ENCODE assay signal across 8 mouse cellular contexts in the genomic region with DNA sequence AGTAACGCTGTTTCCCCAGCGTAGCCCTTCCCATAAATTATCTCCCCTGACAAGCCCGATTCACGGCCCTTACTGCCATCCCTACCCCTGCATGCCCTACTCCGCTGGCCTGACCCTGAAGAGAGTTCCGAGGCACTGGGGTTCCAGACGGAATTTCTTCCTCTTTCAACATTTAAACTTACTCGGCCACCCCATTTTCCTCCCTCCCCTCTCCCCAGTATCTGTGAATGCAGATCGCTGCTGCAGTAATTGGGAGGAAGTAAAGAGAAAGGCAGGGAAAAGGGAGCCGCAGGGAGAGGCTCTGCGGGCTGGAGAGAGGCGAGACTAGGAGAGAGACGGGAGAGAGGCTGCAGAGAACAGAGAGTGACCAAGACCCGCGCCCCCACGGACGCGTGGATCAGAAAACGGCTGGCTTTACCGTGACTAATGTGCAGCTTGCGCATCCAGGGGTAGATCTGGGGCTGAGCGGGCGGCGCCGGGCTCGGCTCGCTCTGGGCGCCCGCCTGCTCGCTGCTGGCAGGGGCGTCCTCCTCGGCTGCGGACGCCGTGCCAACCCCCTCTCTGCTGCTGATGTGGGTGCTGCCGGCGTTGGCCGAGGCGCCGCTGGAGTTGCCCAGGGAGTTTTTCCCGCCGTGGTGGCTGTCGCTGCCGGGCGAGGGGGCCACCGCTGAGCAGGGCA. TPM values are rescaled to one million over a fixed set of nuclear protein-coding genes. Genes with fewer than 3 reads are reported as not detected.
A peak's percentile ranks its signal among the peaks of the same experiment; 100 is the strongest.
DNase-seq lines count a peak whose midpoint lies in the region; ATAC-seq and TF ChIP-seq lines count a peak whose summit lies in the region.

No protein-coding gene starts in this region.

- no peak for TF ChIP-seq CTCF in layer of hippocampus, adult 2 months (conservative IDR thresholded peaks at IDR 0.05)

- H3K4me1 ChIP-seq in embryonic facial prominence, embryonic 12.5 days: 0 out of 2 replicates have a peak, but pooled peaks cover 9% of the 10 kb centered on the region
- H3K4me1 ChIP-seq in midbrain, embryonic 11.5 days (ENCODE audit: control insufficient read depth, insufficient read depth, low read length): peaks cover 7% of the 10 kb centered on the region

- under 1% methylated on average over 42 of the region's 46 CpGs for WGBS in embryonic facial prominence, embryonic 12.5 days
- under 1% methylated on average over 46 of the region's 46 CpGs for WGBS in midbrain, embryonic 11.5 days

- DNase-seq in gastrocnemius, postnatal 10 days: peak; percentile 52
- no peak for DNase-seq in gastrocnemius, adult 18-20 months (ENCODE audit: low spot score)
- DNase-seq in kidney, adult 11 months: peak; percentile 35
- peak; percentile 96 for DNase-seq in midbrain, embryonic 11.5 days (ENCODE audit: low spot score, missing footprints)
- DNase-seq in layer of hippocampus, adult 2 months (ENCODE audit: low spot score in 2 of 2): no peak
- DNase-seq in frontal cortex, postnatal 14 days (ENCODE audit: low spot score in 2 of 2): no peak
- no peak for DNase-seq in Muller cell, postnatal 12 days (ENCODE audit: inconsistent ontology term)

- ATAC-seq in embryonic facial prominence, embryonic 12.5 days (ENCODE audit: insufficient number of reproducible peaks, insufficient read depth, low FRiP score, low TSS enrichment): no peak
- ATAC-seq in midbrain, embryonic 11.5 days (ENCODE audit: low FRiP score): no peak

- H3K4me2 ChIP-seq in embryonic facial prominence, embryonic 12.5 days (replicated peaks): peak overlapping the region; percentile 41
- H3K4me2 ChIP-seq in midbrain, embryonic 11.5 days: peak overlapping the region; percentile 22

- H3K27ac ChIP-seq in embryonic facial prominence, embryonic 12.5 days: no peak overlapping the region
- no peak overlapping the region for H3K27ac ChIP-seq in midbrain, embryonic 11.5 days (ENCODE audit: low read depth, low read length)
- H3K27ac ChIP-seq in layer of hippocampus, adult 2 months: no peak overlapping the region

- H3K27me3 ChIP-seq in embryonic facial prominence, embryonic 12.5 days: peaks cover 92% of the 10 kb centered on the region
- H3K27me3 ChIP-seq in midbrain, embryonic 11.5 days (ENCODE audit: control insufficient read depth, insufficient read depth, low read length): peaks cover 98% of the 10 kb centered on the region

- H3K36me3 ChIP-seq in embryonic facial prominence, embryonic 12.5 days: no peaks in the 10 kb centered on the region
- H3K36me3 ChIP-seq in midbrain, embryonic 11.5 days (ENCODE audit: control insufficient read depth, insufficient read depth, low read length): no peaks in the 10 kb centered on the region

- H3K9me3 ChIP-seq in embryonic facial prominence, embryonic 12.5 days: no peaks in the 10 kb centered on the region
- H3K9me3 ChIP-seq in midbrain, embryonic 11.5 days (ENCODE audit: control insufficient read depth, low read length): no peaks in the 10 kb centered on the region

- no peak overlapping the region for H3K9ac ChIP-seq in embryonic facial prominence, embryonic 12.5 days
- H3K9ac ChIP-seq in midbrain, embryonic 11.5 days (ENCODE audit: low read length): no peak overlapping the region

- peak overlapping the region; percentile 17 for H3K4me3 ChIP-seq in embryonic facial prominence, embryonic 12.5 days
- H3K4me3 ChIP-seq in midbrain, embryonic 11.5 days (ENCODE audit: low read depth, low read length): peak overlapping the region; percentile 10
- H3K4me3 ChIP-seq in layer of hippocampus, adult 2 months: no peak overlapping the region

RNA-seq across cellular contexts. Expression of a gene that starts 0.9 kb away (rescaled TPM):
- 1 to 10 TPM; 2.6 to 3.7 TPM for total RNA-seq in gastrocnemius, postnatal 10 days (2021)
- total RNA-seq in gastrocnemius, adult 18-20 months (2021): 1 to 10 TPM; 2.0 to 2.1 TPM
- 0.33 and 0.34 TPM in 2 replicates for polyA plus RNA-seq in embryonic facial prominence, embryonic 12.5 days (2016; fragmentation: Nextera tagmentation; extraction: Ambion mirVana)
- not detected in 2 replicates for polyA plus RNA-seq in midbrain, embryonic 11.5 days (2014; fragmentation: Nextera tagmentation; extraction: Ambion mirVana)
- total RNA-seq in layer of hippocampus, adult 2 months (2021): not detected

RNA-seq across cellular contexts. Expression of a gene that starts 5.0 kb away (rescaled TPM):
- total RNA-seq in gastrocnemius, postnatal 10 days (2021): 1 to 10 TPM; 1.6 to 2.2 TPM
- 1 to 10 TPM; 2.0 to 2.1 TPM for total RNA-seq in gastrocnemius, adult 18-20 months (2021)
- polyA plus RNA-seq in embryonic facial prominence, embryonic 12.5 days (2016; fragmentation: Nextera tagmentation; extraction: Ambion mirVana): not detected in 2 replicates
- polyA plus RNA-seq in midbrain, embryonic 11.5 days (2014; fragmentation: Nextera tagmentation; extraction: Ambion mirVana): not detected in 2 replicates
- total RNA-seq in layer of hippocampus, adult 2 months (2021): not detected

RNA-seq across cellular contexts. Expression of a gene that starts 9.6 kb away (rescaled TPM):
- total RNA-seq in gastrocnemius, postnatal 10 days (2021): 1 to 10 TPM; 2.0 to 5.0 TPM
- 1 to 10 TPM; 1.6 to 3.0 TPM for total RNA-seq in gastrocnemius, adult 18-20 months (2021)
- 0.70 and 1.2 TPM in 2 replicates for polyA plus RNA-seq in embryonic facial prominence, embryonic 12.5 days (2016; fragmentation: Nextera tagmentation; extraction: Ambion mirVana)
- polyA plus RNA-seq in midbrain, embryonic 11.5 days (2014; fragmentation: Nextera tagmentation; extraction: Ambion mirVana): 0.11 TPM in 1 of 2 replicates, not detected in the other
- total RNA-seq in layer of hippocampus, adult 2 months (2021): not detected

RNA-seq across cellular contexts. Expression of a gene that starts 9.6 kb away (rescaled TPM):
- total RNA-seq in gastrocnemius, postnatal 10 days (2021): not detected
- total RNA-seq in gastrocnemius, adult 18-20 months (2021): under 1 TPM in 1 of 2 experiments, not detected in 1; 0.39 TPM
- polyA plus RNA-seq in embryonic facial prominence, embryonic 12.5 days (2016; fragmentation: Nextera tagmentation; extraction: Ambion mirVana): not detected in 2 replicates
- not detected in 2 replicates for polyA plus RNA-seq in midbrain, embryonic 11.5 days (2014; fragmentation: Nextera tagmentation; extraction: Ambion mirVana)
- not detected for total RNA-seq in layer of hippocampus, adult 2 months (2021)

RNA-seq across cellular contexts. Expression of a gene that starts 12.0 kb away (rescaled TPM):
- 1 to 10 TPM; 7.5 to 8.5 TPM for total RNA-seq in gastrocnemius, postnatal 10 days (2021)
- total RNA-seq in gastrocnemius, adult 18-20 months (2021): 1 to 10 TPM; 2.7 to 2.9 TPM
- polyA plus RNA-seq in embryonic facial prominence, embryonic 12.5 days (2016; fragmentation: Nextera tagmentation; extraction: Ambion mirVana): 0.14 TPM in 1 of 2 replicates, not detected in the other
- polyA plus RNA-seq in midbrain, embryonic 11.5 days (2014; fragmentation: Nextera tagmentation; extraction: Ambion mirVana): not detected in 2 replicates
- total RNA-seq in layer of hippocampus, adult 2 months (2021): not detected

Comparison
In these comparisons a context has a peak if more than half of its experiments do, and no peak if none do; other contexts are left out.
1. DNase-seq: peak in gastrocnemius, postnatal 10 days (single experiment), kidney, adult 11 months (single experiment) and midbrain, embryonic 11.5 days (single experiment); none in gastrocnemius, adult 18-20 months (single experiment), layer of hippocampus, adult 2 months (0 of 2), frontal cortex, postnatal 14 days (0 of 2) and Muller cell, postnatal 12 days (single experiment).